Mouse (Mus musculus): Measurements from ENCODE around the gene Pkdrej. TPM values are rescaled to one million over a fixed set of nuclear protein-coding genes. Genes with fewer than 3 reads are reported as not detected.

Pkdrej gene
- polyA plus RNA-seq, 1 experiment from 2014 or later = 0.14 TPM

DNA sequence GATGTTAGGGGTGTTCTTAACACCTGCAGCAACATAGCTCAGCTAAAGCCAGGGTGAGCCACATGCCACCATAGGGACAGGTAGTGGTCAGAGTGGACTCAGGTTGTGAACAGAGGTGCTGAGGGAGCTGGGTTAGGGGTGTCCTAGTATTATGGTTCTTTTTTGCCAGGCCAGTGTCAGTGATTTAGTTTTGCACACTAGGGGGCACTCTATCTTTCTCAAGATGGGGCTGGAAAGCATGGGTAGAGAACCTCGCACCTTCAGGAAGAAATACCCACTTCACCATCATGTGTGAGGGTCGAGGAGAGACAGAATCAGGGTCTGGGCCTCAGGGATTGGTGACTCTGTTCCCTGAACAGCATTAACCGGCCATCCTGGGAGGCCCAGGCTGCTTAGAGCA is 13.8 kb upstream of the Pkdrej start:
- 52% methylated on average over 3 of the region's 3 CpGs for WGBS
- Histone ChIP-seq H3K9me3 (replicated peaks) (no peaks in the 10 kb centered on the region), H3K36me3 (no peaks in the 10 kb centered on the region), H3K4me1 (replicated peaks) (peaks cover 9% of the 10 kb centered on the region; the same call in 1 of the 2 replicates), H3K4me3 (no peak overlapping the region), H3K27ac (ENCODE audit: poor library complexity, severe bottlenecking) (no peak overlapping the region), H3K27me3 (replicated peaks) (no peaks in the 10 kb centered on the region; the same call in 1 of the 2 replicates), H3K4me2 (no peak overlapping the region), H3K9ac (no peak overlapping the region)
- ATAC-seq (ENCODE audit: insufficient number of reproducible peaks, low FRiP score) = no peak

DNA sequence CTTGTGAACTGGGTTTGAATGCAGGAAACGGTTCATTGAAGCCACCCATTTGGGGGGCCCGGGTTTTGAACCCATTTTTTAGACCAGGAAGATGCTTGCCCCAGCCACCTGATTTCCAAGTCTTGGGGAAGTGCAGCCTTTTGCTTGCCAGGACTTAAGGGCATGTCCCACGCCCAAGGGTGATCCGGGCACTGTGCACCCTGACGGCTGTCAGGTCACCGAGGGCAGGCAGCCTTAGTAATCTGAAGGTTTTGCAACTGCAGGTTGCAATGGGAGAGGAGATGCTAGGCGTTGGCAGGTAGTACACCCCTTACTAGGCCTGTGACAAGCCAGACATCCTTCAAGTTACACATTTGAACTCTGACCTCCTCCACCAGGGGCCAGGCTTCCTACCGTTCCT is 11.1 kb upstream of the Pkdrej start:
- H3K27me3 ChIP-seq (replicated peaks) = no peaks in the 10 kb centered on the region; the same call in 1 of the 2 replicates
- peaks cover 9% of the 10 kb centered on the region; the same call in 1 of the 2 replicates for H3K4me1 ChIP-seq (replicated peaks)
- no peak for ATAC-seq (ENCODE audit: insufficient number of reproducible peaks, low FRiP score)
- peak overlapping the region; percentile 63 for H3K9ac ChIP-seq
- no peaks in the 10 kb centered on the region for H3K9me3 ChIP-seq (replicated peaks)
- H3K4me3 ChIP-seq = peak overlapping the region; percentile 61
- no peak overlapping the region for H3K27ac ChIP-seq (ENCODE audit: poor library complexity, severe bottlenecking)
- 55% methylated on average over 8 of the region's 8 CpGs for WGBS
- H3K4me2 ChIP-seq = peak overlapping the region; percentile 92
- H3K36me3 ChIP-seq = no peaks in the 10 kb centered on the region

DNA sequence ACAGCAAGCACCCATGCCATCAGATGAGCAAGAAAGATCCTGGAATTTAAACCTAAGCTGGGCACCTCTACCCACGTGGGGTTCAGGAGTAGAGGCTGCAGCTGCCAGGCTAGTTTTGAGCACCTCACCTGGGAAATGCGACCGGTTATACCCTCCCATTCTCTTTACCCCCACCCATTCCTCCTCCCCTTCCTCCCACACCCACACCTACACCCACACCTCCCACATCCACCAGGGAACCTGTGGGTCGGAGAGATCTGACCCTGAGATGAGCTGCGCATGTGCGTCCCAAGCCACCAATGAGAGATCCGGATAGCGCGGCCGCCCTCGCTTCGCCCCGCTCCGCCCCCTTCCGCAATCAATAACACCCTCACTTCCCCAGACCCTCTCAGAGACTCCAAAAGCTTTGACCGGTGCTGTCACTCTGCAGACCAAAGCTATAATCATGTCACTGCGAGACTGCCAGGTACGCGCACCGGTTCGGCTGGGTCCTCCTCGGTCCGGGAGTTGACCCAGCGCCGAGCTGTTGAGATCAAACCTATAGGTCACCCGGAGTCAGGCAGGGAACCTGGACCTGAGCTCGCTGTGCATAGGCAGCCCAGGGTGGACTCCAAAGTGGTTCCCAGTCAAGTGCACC is 10.5 kb upstream of the Pkdrej start, which contains the start of gene Ttc38:
Ttc38 (plus strand) TSS at position 353 of the 637 bp plus-strand sequence.
- Histone ChIP-seq H3K36me3 (no peaks in the 10 kb centered on the region), H3K9ac (peak within 1 kb of the TSS; percentile 63), H3K27ac (ENCODE audit: poor library complexity, severe bottlenecking) (no peak within 1 kb of the TSS), H3K4me3 (peak within 1 kb of the TSS; percentile 61), H3K27me3 (replicated peaks) (no peaks in the 10 kb centered on the region; the same call in 1 of the 2 replicates), H3K4me1 (replicated peaks) (peaks cover 12% of the 10 kb centered on the region; the same call in 1 of the 2 replicates), H3K4me2 (peak within 1 kb of the TSS; percentile 92), H3K9me3 (replicated peaks) (no peaks in the 10 kb centered on the region)
- ATAC-seq (ENCODE audit: insufficient number of reproducible peaks, low FRiP score) = peak; percentile 85
- WGBS = 3% methylated on average over 27 of the region's 27 CpGs

DNA sequence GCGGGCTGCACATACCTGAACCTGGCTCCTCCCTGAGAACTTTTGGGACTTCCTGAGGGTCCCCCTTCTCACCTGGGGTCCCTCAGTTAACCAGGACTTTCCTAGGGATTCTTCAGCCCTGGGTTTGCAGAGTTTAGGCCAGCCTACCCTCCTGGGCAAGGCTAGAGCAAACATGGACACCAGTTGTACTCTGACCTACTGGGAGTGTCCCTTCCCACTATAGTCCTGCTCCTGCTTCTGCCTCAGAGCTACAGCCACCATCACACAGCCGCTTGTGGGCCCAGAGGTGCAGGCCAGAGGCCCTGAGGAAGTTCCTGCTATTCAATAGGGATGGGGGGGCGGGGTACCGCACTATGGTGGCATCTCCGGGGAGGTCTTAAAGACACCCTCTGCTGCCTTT is 7.9 kb upstream of the Pkdrej start:
- Histone ChIP-seq H3K27ac (ENCODE audit: poor library complexity, severe bottlenecking) (no peak overlapping the region), H3K4me3 (no peak overlapping the region), H3K9ac (no peak overlapping the region), H3K9me3 (replicated peaks) (no peaks in the 10 kb centered on the region), H3K4me1 (replicated peaks) (peaks cover 13% of the 10 kb centered on the region; the same call in 1 of the 2 replicates), H3K4me2 (no peak overlapping the region), H3K36me3 (no peaks in the 10 kb centered on the region), H3K27me3 (replicated peaks) (no peaks in the 10 kb centered on the region; the same call in 1 of the 2 replicates)
- no peak for ATAC-seq (ENCODE audit: insufficient number of reproducible peaks, low FRiP score)
- WGBS = 74% methylated on average over 5 of the region's 5 CpGs

DNA sequence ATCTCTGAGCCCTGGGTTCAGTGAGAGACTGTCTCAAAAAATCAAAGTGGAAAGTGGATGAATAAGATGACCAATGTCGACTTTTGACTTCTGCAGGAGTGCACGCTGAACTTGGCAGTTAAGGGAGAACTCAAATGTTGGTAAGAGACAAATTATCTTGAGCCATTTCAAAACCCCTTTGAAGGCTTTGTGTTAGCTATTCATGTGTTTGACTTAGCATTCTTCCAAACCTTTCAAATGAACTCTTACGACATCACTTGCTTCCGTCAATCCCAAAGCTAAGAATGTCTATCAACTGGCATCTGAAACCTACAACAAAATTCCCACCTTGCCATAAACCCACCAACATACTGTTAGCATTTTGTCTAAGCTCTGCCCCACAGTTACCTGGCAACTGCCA is 6.5 kb upstream of the Pkdrej start:
- H3K36me3 ChIP-seq = no peaks in the 10 kb centered on the region
- peaks cover 4% of the 10 kb centered on the region for H3K27me3 ChIP-seq (replicated peaks)
- no peaks in the 10 kb centered on the region for H3K9me3 ChIP-seq (replicated peaks)
- H3K4me1 ChIP-seq (replicated peaks) = peaks cover 13% of the 10 kb centered on the region; the same call in 1 of the 2 replicates
- no peak overlapping the region for H3K4me3 ChIP-seq
- H3K9ac ChIP-seq = no peak overlapping the region
- no peak for ATAC-seq (ENCODE audit: insufficient number of reproducible peaks, low FRiP score)
- 77% methylated on average over 4 of the region's 4 CpGs for WGBS
- H3K4me2 ChIP-seq = no peak overlapping the region
- no peak overlapping the region for H3K27ac ChIP-seq (ENCODE audit: poor library complexity, severe bottlenecking)

DNA sequence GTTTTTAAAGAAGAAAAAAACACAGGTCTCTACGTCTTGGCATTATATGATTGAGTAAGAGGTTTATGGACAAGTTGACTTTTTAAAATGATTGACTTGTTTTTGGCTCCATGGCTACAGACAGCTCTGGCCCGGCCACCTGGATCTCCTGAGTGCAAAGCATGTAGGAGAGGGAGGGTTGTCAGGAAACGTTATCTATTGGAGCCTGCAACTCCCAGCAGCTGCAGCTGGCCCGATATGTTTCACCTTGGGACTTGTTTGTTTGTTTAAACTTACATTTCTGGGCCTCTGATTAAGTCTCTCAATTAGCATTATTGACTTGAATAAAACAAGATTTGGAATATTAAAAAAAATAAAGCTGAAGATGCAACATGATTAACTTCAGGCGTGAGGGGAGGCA is 5.1 kb upstream of the Pkdrej start:
- Histone ChIP-seq H3K27ac (ENCODE audit: poor library complexity, severe bottlenecking) (no peak overlapping the region), H3K9me3 (replicated peaks) (no peaks in the 10 kb centered on the region), H3K4me2 (no peak overlapping the region), H3K4me1 (replicated peaks) (peaks cover 11% of the 10 kb centered on the region; the same call in 1 of the 2 replicates), H3K4me3 (no peak overlapping the region), H3K36me3 (no peaks in the 10 kb centered on the region), H3K27me3 (replicated peaks) (peaks cover 7% of the 10 kb centered on the region), H3K9ac (no peak overlapping the region)
- 45% methylated on average over 5 of the region's 5 CpGs for WGBS
- ATAC-seq (ENCODE audit: insufficient number of reproducible peaks, low FRiP score) = no peak

DNA sequence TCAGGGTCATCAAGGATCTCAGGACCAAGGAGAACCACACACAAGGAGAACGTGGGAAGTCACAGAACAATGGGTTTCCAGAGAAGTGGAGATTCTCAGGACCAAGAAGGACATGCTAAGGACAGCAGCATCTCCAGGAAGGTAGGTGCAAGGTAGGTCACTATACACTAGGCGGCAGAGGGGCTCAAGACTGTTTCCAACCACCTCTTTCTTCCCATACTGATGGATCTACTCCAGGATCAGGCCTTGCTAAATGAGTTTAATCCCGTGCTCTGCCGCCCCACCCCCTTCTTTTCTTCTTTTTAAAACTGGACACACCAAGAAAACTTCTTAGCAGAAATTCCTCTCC is 451 bp upstream of the Pkdrej start:
- 20% methylated on average over 4 of the region's 4 CpGs for WGBS
- Histone ChIP-seq H3K4me2 (peak overlapping the region; percentile 93), H3K27me3 (replicated peaks) (peaks cover 34% of the 10 kb centered on the region), H3K36me3 (no peaks in the 10 kb centered on the region), H3K9ac (peak overlapping the region; percentile 74), H3K4me1 (replicated peaks) (peaks cover 12% of the 10 kb centered on the region), H3K4me3 (peak overlapping the region; percentile 55), H3K9me3 (replicated peaks) (0 out of 2 replicates have a peak, but pooled peaks cover 5% of the 10 kb centered on the region), H3K27ac (ENCODE audit: poor library complexity, severe bottlenecking) (no peak overlapping the region)
- ATAC-seq (ENCODE audit: insufficient number of reproducible peaks, low FRiP score) = peak; percentile 42; the same call in 1 of the 2 replicates

DNA sequence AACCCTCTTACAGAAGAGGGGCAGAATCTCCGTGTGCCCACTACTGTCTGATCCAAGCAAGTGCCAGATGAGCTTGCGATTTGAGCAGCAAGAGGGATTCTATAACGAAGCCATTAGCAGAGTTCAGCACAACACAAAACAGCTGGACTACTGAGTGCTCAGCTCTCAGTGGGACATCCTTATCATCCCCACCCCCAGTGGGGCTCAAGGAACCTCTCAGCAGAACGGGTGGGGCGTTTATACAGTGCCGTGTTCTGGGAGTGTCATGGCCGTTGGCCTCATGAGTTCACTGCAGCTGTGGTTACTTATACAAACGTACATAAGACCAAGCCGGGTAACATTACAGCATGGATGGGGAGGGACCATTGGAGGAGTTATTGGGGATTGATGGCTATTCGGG is 8.1 kb downstream of the Pkdrej start:
- 56% methylated on average over 10 of the region's 10 CpGs for WGBS
- Histone ChIP-seq H3K4me3 (no peak overlapping the region), H3K4me1 (replicated peaks) (peaks cover 9% of the 10 kb centered on the region)

DNA sequence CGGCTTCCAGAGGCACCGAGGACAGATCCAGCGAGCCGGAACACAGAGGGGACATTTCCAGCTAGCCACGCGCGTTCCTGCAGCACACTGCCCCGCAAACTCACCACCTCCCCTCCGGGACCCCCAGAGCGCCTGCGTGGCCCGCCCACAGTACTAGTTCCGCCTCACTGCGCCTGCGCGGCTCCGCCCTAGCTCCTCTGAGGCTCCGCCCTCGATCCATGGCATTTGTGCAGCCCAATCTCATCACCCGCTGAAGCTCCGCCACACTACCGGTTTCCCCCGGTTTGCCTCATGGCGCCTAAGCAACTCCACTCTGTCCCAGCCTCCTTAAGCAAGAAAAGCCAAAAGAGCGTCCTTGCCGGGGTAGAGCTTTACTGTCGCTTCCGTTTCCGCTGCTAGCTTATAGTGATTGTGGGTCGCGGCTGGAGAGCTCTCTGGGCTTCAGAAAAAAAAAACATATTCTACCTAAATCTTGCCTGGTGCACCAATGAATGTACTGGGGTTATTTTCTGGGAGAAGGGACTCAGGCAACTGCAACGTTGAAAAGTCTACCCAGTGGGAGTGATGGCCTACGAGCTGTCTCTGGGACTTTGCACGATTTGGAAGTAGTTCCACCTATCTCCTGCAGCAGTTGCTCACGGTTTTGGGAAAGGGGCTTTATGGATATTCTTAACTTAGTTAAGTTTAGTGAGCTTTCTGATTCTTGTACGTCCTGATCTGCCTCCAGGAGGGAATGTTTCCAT is 9.8 kb downstream of the Pkdrej start, which contains the start of gene Cdpf1:
Cdpf1 (minus strand) TSS at position 163 of the 743 bp plus-strand sequence.
- 3% methylated on average over 35 of the region's 36 CpGs for WGBS
- Histone ChIP-seq H3K36me3 (no peaks in the 10 kb centered on the region), H3K27ac (ENCODE audit: poor library complexity, severe bottlenecking) (peak within 1 kb of the TSS; percentile 95), H3K4me3 (peak within 1 kb of the TSS; percentile 68), H3K4me1 (replicated peaks) (peaks cover 9% of the 10 kb centered on the region), H3K27me3 (replicated peaks) (0 out of 2 replicates have a peak, but pooled peaks cover 4% of the 10 kb centered on the region), H3K9ac (peak within 1 kb of the TSS; percentile 81), H3K4me2 (peak within 1 kb of the TSS; percentile 87), H3K9me3 (replicated peaks) (0 out of 2 replicates have a peak, but pooled peaks cover 4% of the 10 kb centered on the region)
- ATAC-seq (ENCODE audit: insufficient number of reproducible peaks, low FRiP score) = peak; percentile 96

More for the DNA sequence above, 8.1 kb downstream of the Pkdrej start:
- Histone ChIP-seq H3K9ac (no peak overlapping the region), H3K9me3 (replicated peaks) (0 out of 2 replicates have a peak, but pooled peaks cover 5% of the 10 kb centered on the region), H3K27ac (ENCODE audit: poor library complexity, severe bottlenecking) (no peak overlapping the region), H3K36me3 (no peaks in the 10 kb centered on the region), H3K27me3 (replicated peaks) (0 out of 2 replicates have a peak, but pooled peaks cover 9% of the 10 kb centered on the region), H3K4me2 (no peak overlapping the region)
- no peak for ATAC-seq (ENCODE audit: insufficient number of reproducible peaks, low FRiP score)

DNA sequence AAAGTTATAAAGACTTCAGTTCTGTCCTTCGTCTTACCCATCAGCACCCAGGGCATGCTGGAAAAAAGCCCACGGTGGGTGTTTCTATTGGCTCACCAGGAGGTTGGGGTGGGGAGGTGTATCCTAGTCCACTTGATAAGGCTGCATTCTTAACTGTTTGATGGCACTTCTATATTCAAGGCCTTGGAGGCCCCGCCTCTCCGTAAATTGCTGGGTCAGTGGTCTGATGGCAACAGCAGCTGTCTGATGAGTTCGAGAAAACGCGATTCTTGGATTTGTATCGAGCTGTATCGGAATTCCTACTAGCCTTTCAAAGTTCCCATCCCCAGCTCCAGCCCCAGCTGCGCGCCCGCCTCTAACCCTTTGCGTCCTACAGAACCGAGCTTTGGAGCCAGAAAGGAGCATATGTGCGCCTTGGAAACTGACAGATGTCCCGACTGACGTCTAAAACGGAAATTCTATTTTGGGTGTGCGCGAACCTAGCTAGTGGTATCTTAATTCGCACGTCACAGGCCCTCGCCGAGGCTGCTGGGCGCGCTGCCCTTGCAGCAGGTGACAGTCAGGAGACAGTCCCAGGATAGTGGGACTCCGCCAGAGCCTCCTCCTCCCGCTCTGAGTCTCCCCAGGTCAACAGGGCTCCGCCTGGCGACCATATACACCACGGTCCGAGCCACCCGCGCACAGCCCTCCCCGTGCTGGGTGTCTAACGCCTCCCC is 10.6 kb downstream of the Pkdrej start:
- Histone ChIP-seq H3K36me3 (no peaks in the 10 kb centered on the region), H3K27ac (ENCODE audit: poor library complexity, severe bottlenecking) (peak overlapping the region; percentile 95), H3K4me3 (peak overlapping the region; percentile 68), H3K4me1 (replicated peaks) (peaks cover 9% of the 10 kb centered on the region), H3K27me3 (replicated peaks) (0 out of 2 replicates have a peak, but pooled peaks cover 4% of the 10 kb centered on the region), H3K9me3 (replicated peaks) (0 out of 2 replicates have a peak, but pooled peaks cover 4% of the 10 kb centered on the region), H3K9ac (peak overlapping the region; percentile 81), H3K4me2 (peak overlapping the region; percentile 87)
- peak; percentile 86 for ATAC-seq (ENCODE audit: insufficient number of reproducible peaks, low FRiP score)
- WGBS = 3% methylated on average over 36 of the region's 36 CpGs
